Mouse (Mus musculus) kidney, embryonic 15.5 days (tissue): ENCODE measurements around the gene C1rl. TPM values are rescaled to one million over a fixed set of nuclear protein-coding genes. Genes with fewer than 3 reads are reported as not detected.
"Not testable (repeated sequence)": the region's sequence is repeated elsewhere in the genome, so short reads cannot be mapped to it uniquely, and the experiment has no call there.

Source experiments
- ATAC-seq: fragments of 200-750 bp; cut with Nextera tagmentation; replicated peaks from 2 replicates; pipeline ENCODE4 v1.8.0; 2017; ENCODE audit warnings: moderate TSS enrichment; ENCODE audit not compliant: low FRiP score
- H3K27ac ChIP-seq: fragments of 300-500 bp; sonication (generic); 2 replicates; pipeline ENCODE4 v1.5.1; 2015; ENCODE audit warnings: mild to moderate bottlenecking, inconsistent platforms
- H3K27me3 ChIP-seq: fragments of 300-500 bp; sonication (generic); 2 replicates; pipeline ENCODE4 v1.6.1; 2015; ENCODE audit warnings: inconsistent platforms
- H3K36me3 ChIP-seq: fragments of 300-500 bp; sonication (generic); 2 replicates; pipeline ENCODE4 v1.6.1; 2015; ENCODE audit warnings: inconsistent platforms
- H3K4me1 ChIP-seq: fragments of 300-500 bp; sonication (generic); 2 replicates; pipeline ENCODE4 v1.6.1; 2015; ENCODE audit warnings: inconsistent platforms
- H3K4me2 ChIP-seq: fragments of 300-500 bp; sonication (generic); 2 replicates; pipeline ENCODE4 v1.6.1; 2015; ENCODE audit warnings: moderate library complexity, mild to moderate bottlenecking, inconsistent platforms
- H3K4me3 ChIP-seq: fragments of 300-500 bp; sonication (generic); replicated peaks from 2 replicates; pipeline ENCODE4 v1.5.1; 2015; ENCODE audit warnings: mild to moderate bottlenecking, inconsistent platforms
- H3K9ac ChIP-seq: fragments of 300-500 bp; sonication (generic); 2 replicates; pipeline ENCODE4 v1.6.1; 2015; ENCODE audit warnings: mild to moderate bottlenecking, inconsistent platforms
- H3K9me3 ChIP-seq: fragments of 300-500 bp; sonication (generic); replicated peaks from 2 replicates; pipeline ENCODE4 v1.6.1; 2016; ENCODE audit warnings: inconsistent platforms
- WGBS: fragments of 180-500 bp; shearing (Covaris S2); methylation state at CpG from one replicate; pipeline ENCODE4 v1.1.7; 2015; ENCODE audit warnings: mixed read lengths; 5-methylcytosine and 5-hydroxymethylcytosine counted together
- polyA plus RNA-seq: library from polyadenylated mRNA; unstranded; fragments of >200 nt; fragmentation: Nextera tagmentation; extraction: Ambion mirVana; gene quantifications from 2 replicates; pipeline ENCODE4 v1.2.1, GENCODE M21; 2015

Gene C1rl
- polyA plus RNA-seq, 1 experiment from 2014 or later = 2.0 TPM

DNA sequence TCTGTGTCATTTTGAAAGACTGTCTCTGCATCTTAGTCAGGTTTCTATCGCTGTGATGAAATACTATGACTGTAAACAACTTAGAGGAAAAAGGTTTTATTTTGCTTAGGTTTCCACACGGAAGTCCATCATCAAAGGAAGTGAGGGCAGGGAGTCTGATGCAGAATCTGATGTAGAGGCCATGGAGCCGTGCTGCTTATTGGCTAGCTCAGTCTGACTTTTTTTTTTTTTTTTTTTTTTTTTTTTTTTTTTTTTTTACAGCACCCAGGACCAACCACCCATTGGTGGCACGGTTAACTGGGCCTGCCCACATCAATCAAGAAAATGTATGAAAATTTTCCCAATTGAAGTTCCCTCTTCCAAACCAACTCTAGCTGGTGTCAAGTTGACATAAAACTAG, 4.0 kb upstream of the C1rl start:
- H3K9me3 ChIP-seq = no peaks in the 10 kb centered on the region
- H3K27me3 ChIP-seq = no peaks in the 10 kb centered on the region
- no peak overlapping the region for H3K4me3 ChIP-seq
- 82% methylated on average over 4 of the region's 4 CpGs for WGBS
- H3K9ac ChIP-seq = no peak overlapping the region
- H3K36me3 ChIP-seq = no peaks in the 10 kb centered on the region
- H3K4me2 ChIP-seq = no peak overlapping the region
- H3K27ac ChIP-seq = no peak overlapping the region
- 0 out of 2 replicates have a peak, but pooled peaks cover 7% of the 10 kb centered on the region for H3K4me1 ChIP-seq
- ATAC-seq = no peak

DNA sequence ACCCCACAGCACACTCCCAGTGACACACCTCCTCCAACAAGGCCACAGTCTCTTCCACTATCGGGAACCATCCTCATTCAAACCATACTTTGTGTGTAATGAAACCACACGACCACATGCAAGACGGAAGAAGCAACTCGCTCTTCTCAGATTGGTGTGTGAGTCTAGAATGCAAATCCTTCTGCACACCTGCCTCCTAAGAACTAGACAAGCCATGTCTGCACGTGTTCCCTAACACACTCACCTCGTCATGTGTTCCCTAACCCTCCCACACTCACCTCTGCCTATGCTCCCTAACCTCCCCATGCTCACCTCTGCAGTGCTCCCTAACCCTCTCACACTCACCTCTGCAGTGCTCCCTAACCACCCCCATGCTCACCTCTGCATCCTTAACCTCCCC, 1.5 kb upstream of the C1rl start:
- H3K9ac ChIP-seq = no peak overlapping the region
- H3K27ac ChIP-seq = no peak overlapping the region
- no peak for ATAC-seq
- no peak overlapping the region for H3K4me3 ChIP-seq
- no peaks in the 10 kb centered on the region for H3K9me3 ChIP-seq
- no peak overlapping the region for H3K4me2 ChIP-seq
- no peaks in the 10 kb centered on the region for H3K27me3 ChIP-seq
- H3K36me3 ChIP-seq = no peaks in the 10 kb centered on the region
- 0 out of 2 replicates have a peak, but pooled peaks cover 10% of the 10 kb centered on the region for H3K4me1 ChIP-seq
- WGBS = 75% methylated on average over 6 of the region's 6 CpGs

DNA sequence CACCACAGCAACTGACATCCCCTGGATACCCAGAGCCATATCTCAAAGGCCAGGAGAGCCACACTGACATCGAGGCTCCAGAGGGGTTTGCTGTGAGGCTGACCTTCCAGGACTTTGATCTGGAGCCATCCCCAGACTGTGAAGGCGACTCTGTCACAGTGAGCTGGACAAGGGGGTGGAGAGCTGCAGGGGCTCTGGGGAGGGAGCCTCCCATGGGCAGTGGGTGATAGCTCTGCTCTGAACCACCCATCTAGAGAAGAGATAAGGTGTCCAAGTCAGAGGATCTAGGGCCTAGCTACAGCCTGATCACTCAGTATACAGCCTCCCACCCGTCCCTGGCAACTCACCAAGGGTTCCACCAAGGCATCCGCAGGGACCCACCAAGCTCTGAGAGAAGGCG, 973 bp downstream of the C1rl start:
- H3K4me3 ChIP-seq = no peak overlapping the region
- peak overlapping the region; percentile 67 for H3K27ac ChIP-seq
- 66% methylated on average over 5 of the region's 5 CpGs for WGBS
- H3K4me1 ChIP-seq = 0 out of 2 replicates have a peak, but pooled peaks cover 10% of the 10 kb centered on the region
- H3K27me3 ChIP-seq = no peaks in the 10 kb centered on the region
- peak; percentile 9; the same call in 1 of the 2 replicates for ATAC-seq
- no peak overlapping the region for H3K9ac ChIP-seq
- H3K36me3 ChIP-seq = no peaks in the 10 kb centered on the region
- H3K4me2 ChIP-seq = no peak overlapping the region
- no peaks in the 10 kb centered on the region for H3K9me3 ChIP-seq

DNA sequence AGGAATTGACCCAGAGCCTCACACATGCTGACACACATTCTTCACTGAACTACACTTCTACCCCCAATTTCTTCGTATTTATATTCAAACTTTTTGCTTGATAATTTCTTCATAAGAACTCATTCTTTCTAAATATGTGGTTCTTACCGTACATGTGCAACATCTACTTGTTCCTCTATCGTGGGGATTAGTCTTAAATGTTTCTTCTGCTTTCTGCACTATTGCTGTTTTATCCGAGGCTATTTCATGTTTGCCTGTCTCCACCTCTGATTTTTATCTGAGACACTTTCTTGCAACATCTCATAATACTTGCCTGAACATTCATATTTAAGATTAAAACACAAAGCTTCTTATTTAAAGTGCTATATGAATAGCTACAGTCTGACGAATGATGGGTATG, 3.1 kb downstream of the C1rl start:
- Histone ChIP-seq H3K9me3 (no peaks in the 10 kb centered on the region), H3K4me2 (no peak overlapping the region), H3K27ac (no peak overlapping the region), H3K4me1 (0 out of 2 replicates have a peak, but pooled peaks cover 10% of the 10 kb centered on the region), H3K4me3 (no peak overlapping the region), H3K9ac (no peak overlapping the region), H3K36me3 (no peaks in the 10 kb centered on the region), H3K27me3 (no peaks in the 10 kb centered on the region)
- WGBS = 92% methylated on average over 5 of the region's 5 CpGs
- no peak for ATAC-seq

DNA sequence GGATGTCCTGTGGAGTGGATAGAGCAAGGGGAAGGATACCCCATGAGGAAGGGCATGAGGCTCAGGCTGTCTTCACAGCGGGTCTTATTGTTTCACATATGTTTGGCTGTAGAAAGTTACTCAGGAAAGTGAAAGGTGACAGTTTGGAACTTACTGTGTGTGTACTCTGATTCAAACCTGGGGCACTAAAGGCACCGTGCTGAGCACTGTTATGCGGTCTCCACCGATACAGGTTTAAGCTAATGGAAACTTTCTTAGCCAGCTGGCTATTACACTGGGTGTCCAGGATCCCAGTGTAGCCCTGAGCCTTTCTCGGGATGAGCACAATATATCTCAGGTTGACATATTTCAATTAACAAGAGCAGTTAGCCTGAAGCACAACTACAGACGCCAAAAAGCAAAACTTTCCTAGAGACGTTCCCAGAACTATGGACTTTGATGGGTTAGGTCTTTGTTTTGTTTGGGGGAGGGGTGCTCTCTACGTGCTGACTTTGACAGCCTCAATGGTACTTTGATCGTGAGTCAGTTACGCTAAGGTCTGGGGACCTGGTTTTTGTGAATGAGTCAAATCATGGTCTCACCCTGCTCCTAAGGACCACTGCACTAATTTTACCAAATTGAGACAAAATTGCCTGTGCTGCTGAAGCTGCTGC, 7.1 kb downstream of the C1rl start:
- no peak overlapping the region for H3K4me3 ChIP-seq
- H3K36me3 ChIP-seq = no peaks in the 10 kb centered on the region
- no peak overlapping the region for H3K27ac ChIP-seq
- 35% methylated on average over 10 of the region's 10 CpGs for WGBS
- no peak for ATAC-seq
- H3K9ac ChIP-seq = no peak overlapping the region
- no peak overlapping the region for H3K4me2 ChIP-seq
- no peaks in the 10 kb centered on the region; the same call in 1 of the 2 replicates for H3K4me1 ChIP-seq
- no peaks in the 10 kb centered on the region for H3K27me3 ChIP-seq
- H3K9me3 ChIP-seq = no peaks in the 10 kb centered on the region

DNA sequence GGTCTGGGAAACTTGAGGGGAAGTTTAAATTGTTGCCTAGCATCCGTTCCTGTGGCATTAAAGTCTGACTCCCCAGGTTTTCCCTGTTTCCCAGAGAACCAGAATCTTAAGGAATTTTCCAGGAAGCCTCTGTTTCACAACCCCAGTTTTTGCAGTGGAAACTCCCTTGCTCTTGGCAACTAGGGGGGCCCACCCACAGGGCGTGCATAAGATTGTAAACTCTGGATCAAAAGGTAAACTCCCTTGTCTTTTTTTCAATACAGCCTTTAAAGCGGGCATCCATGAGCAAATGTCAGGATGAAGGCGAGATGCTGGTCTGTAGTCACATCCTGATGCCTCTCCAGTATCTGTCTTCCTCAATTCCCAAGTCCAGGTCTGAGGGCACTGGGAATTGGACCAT, 8.6 kb downstream of the C1rl start:
- Histone ChIP-seq H3K4me3 (no peak overlapping the region), H3K36me3 (no peaks in the 10 kb centered on the region), H3K4me1 (no peaks in the 10 kb centered on the region; the same call in 1 of the 2 replicates), H3K27me3 (no peaks in the 10 kb centered on the region), H3K9ac (no peak overlapping the region), H3K4me2 (no peak overlapping the region), H3K9me3 (no peaks in the 10 kb centered on the region), H3K27ac (no peak overlapping the region)
- no peak for ATAC-seq
- WGBS = 76% methylated on average over 4 of the region's 4 CpGs

DNA sequence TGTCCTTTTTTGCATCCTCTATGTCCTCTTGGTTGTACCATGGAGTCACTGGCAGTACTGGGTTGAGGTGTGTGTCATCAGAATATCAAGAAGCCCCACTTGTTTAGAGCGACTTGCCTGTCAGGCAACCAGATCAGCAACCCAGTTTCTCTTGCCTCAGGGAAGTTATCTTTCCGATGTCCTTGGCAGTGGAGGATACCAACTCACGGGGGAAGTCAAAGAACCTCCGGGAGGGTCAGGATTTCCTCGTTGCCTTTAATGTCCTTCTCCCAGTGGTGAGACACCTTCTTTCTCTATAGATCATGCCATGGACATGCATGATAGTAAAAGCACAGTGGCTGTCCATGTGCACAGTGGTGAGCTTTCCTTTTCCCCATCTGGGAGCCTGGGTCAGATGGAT, 9.1 kb downstream of the C1rl start:
- WGBS = 80% methylated on average over 5 of the region's 5 CpGs
- Histone ChIP-seq H3K9me3 (no peaks in the 10 kb centered on the region), H3K27ac (no peak overlapping the region), H3K9ac (no peak overlapping the region), H3K4me1 (no peaks in the 10 kb centered on the region; the same call in 1 of the 2 replicates), H3K27me3 (no peaks in the 10 kb centered on the region), H3K4me2 (no peak overlapping the region), H3K4me3 (no peak overlapping the region), H3K36me3 (no peaks in the 10 kb centered on the region)
- no peak for ATAC-seq

DNA sequence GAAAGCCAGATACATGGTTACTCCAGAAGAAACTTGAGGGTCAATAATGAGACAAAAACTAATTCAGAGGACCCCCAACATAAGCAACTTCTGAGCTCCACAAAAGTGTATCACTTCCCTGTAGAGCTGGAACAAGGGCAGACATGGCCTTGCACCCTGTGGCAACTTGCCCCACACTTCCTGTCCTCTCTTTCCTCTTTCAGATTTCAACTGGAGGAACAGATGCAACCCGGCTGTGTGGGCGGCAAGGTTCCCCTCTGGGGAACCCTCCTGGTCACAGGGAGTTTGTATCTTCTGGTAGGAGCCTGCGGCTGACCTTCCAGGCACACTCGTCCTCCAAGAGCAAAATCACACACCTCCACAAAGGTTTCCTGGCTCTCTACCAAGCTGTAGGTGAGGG, 12.1 kb downstream of the C1rl start:
- H3K4me2 ChIP-seq = no peak overlapping the region
- H3K4me3 ChIP-seq = no peak overlapping the region
- ATAC-seq = no peak
- 68% methylated on average over 4 of the region's 4 CpGs for WGBS
- H3K27ac ChIP-seq = no peak overlapping the region
- no peak overlapping the region for H3K9ac ChIP-seq
- H3K36me3 ChIP-seq = no peaks in the 10 kb centered on the region
- no peaks in the 10 kb centered on the region; the same call in 1 of the 2 replicates for H3K4me1 ChIP-seq
- no peaks in the 10 kb centered on the region for H3K27me3 ChIP-seq
- no peaks in the 10 kb centered on the region for H3K9me3 ChIP-seq

DNA sequence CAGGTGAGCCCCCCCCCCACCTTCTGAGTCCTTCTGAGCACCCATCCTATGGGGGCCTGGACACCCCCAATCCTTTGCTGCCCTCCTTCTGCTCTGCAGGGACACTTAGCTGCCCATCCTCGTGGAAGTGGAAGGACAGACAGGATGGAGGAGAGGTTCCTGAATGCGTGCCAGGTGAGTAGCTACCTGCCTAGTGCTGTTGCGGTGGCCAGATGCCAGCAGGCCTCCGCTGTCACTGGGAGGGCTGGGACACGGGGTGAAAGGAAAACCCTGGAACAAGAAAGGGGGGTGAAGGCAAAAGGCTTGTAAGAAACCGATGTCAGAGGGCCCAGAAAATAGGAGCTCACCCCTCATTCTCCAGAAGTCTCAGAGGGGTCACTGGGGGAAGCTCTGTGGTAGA, 14.1 kb downstream of the C1rl start:
- Histone ChIP-seq H3K27me3 (no peaks in the 10 kb centered on the region), H3K9ac (no peak overlapping the region), H3K4me2 (no peak overlapping the region), H3K4me1 (no peaks in the 10 kb centered on the region; the same call in 1 of the 2 replicates), H3K4me3 (no peak overlapping the region), H3K27ac (no peak overlapping the region), H3K9me3 (no peaks in the 10 kb centered on the region), H3K36me3 (no peaks in the 10 kb centered on the region)
- ATAC-seq = no peak
- 78% methylated on average over 6 of the region's 6 CpGs for WGBS

DNA sequence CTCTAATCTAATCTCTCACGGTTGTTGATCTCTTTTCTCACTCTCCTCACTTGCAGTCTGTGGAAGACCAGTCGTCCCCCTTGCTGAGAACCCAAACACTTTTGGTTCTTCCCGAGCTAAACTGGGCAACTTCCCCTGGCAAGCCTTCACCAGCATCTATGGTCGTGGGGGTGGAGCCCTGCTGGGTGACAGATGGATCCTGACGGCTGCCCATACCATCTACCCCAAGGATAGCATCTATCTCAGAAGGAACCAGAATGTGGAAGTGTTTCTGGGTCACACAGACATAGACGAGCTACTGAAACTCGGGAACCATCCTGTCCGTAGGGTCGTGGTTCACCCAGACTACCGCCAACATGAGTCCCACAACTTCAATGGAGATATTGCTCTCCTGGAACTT, 15.4 kb downstream of the C1rl start:
- Histone ChIP-seq H3K4me2 (no peak overlapping the region), H3K9me3 (no peaks in the 10 kb centered on the region), H3K9ac (no peak overlapping the region), H3K4me3 (no peak overlapping the region), H3K27ac (no peak overlapping the region), H3K36me3 (no peaks in the 10 kb centered on the region), H3K27me3 (no peaks in the 10 kb centered on the region), H3K4me1 (peaks cover 7% of the 10 kb centered on the region; the same call in 1 of the 2 replicates)
- ATAC-seq = no peak
- WGBS = 81% methylated on average over 10 of the region's 10 CpGs

DNA sequence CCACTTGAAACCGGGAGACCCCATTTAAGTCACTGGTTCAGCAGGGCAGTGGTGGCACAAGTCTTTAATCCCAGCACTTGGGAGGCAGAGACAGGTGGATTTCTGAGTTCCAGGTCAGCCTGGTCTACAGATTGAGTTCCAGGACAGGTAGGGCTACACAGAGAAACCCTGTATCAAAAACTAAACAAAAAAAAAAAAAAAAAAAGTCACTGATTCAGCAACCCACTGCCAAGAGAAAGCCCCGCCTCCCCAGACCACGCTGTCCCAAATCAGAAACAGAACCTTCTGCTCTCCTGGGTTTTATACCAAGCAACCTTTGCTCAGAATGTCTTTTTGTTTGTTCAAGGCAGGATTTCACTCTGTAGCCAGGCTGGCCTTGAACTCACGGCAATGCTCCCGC, 16.3 kb downstream of the C1rl start:
- not testable (repeated sequence) for H3K9ac ChIP-seq, H3K36me3 ChIP-seq, H3K4me1 ChIP-seq, H3K27ac ChIP-seq, H3K4me3 ChIP-seq, ATAC-seq, H3K27me3 ChIP-seq, H3K4me2 ChIP-seq, H3K9me3 ChIP-seq
- WGBS = 92% methylated on average over 5 of the region's 5 CpGs

DNA sequence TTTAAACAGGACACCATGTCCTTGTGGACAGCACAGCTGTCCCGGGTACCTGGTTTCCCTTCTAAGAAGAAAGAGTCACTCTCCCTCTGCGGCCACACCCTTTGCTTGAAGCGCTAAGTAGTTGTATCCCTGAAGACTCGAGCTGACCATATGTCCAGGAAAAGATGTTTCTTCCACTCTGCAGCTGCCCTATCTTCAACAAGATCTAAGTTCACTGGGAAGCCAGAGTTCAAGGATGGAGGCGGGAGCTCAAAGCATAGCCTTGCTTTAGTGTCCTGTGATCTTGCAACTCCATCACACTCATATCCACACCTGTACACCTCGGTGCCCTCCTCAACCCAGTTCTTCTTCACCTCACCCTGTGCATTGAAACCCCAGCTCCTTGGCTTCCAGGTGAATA, 19.0 kb downstream of the C1rl start:
- Histone ChIP-seq H3K36me3 (no peaks in the 10 kb centered on the region), H3K9me3 (no peaks in the 10 kb centered on the region), H3K27ac (no peak overlapping the region), H3K4me3 (no peak overlapping the region), H3K4me2 (no peak overlapping the region), H3K4me1 (peaks cover 7% of the 10 kb centered on the region; the same call in 1 of the 2 replicates), H3K9ac (no peak overlapping the region), H3K27me3 (no peaks in the 10 kb centered on the region)
- 53% methylated on average over 6 of the region's 6 CpGs for WGBS
- ATAC-seq = no peak

DNA sequence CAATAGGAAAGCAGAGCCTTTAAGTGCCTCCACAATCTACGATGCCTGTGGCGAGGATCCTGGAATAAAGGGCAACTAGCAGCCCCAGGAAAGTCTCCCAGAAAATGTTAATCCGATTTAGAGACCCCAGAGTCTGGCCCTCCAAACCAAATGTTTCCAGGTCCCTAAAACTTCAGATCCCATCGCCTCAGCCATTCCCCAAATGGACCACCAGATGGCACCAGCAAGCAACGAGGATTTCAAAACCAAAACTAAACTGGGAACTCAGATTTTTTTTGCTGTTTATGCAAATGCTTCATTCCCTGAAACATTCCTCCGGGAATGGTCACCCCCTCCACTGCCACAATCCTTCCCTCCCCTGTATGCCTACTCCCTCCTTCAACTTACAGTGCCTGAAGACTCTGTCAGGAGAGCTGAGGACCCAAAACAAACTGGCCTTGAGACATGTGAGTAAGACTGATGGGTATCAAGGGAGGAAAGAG, 19.5 kb downstream of the C1rl start, which contains the start of gene C1ra:
C1ra (plus strand) TSS at position 51 of the 482 bp plus-strand sequence.
- ATAC-seq = peak; percentile 15; the same call in 1 of the 2 replicates
- H3K4me2 ChIP-seq = peak within 1 kb of the TSS; percentile 56
- WGBS = 8% methylated on average over 6 of the region's 6 CpGs
- H3K9ac ChIP-seq = no peak within 1 kb of the TSS
- H3K9me3 ChIP-seq = no peaks in the 10 kb centered on the region
- no peak within 1 kb of the TSS for H3K27ac ChIP-seq
- peak within 1 kb of the TSS; percentile 29 for H3K4me3 ChIP-seq
- H3K27me3 ChIP-seq = no peaks in the 10 kb centered on the region
- H3K36me3 ChIP-seq = no peaks in the 10 kb centered on the region
- peaks cover 7% of the 10 kb centered on the region; the same call in 1 of the 2 replicates for H3K4me1 ChIP-seq
